Mouse (Mus musculus): ENCODE measurements around the gene Rps12-ps3.

DNA sequence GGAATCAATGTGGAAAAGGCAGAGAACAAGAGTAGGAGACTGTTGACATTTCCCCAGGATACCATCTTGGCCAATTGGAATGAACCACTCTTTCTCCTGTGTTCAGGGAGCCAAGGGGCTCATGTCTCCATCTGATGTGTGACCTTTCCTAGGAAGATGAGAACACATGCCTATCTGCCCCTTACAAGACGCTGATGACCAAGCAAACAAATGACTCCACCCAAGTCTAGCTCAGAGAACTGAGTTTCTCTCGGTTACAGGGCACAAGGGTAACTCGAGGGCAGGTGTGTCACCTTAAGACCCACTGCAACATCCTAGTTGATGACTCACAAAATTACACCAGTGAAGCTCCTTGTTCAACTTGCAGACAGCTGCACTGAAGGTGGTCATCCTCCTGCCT lies 41.6 kb downstream of the Rps12-ps3 start:
- no peak for TF ChIP-seq EP300 (IDR thresholded peaks at IDR 0.05; ENCODE audit: insufficient read depth, low read depth, low read length)
- no peak for TF ChIP-seq CTCF (IDR thresholded peaks at IDR 0.05; ENCODE audit: low read depth, low read length)

Measured in ES-Bruce4 (cell line).